Mouse (Mus musculus) telencephalon, adult 2 months (tissue): Measurements from ENCODE around the gene Dennd6b.

Experiments
- DNase-seq: peaks from one replicate; pipeline ENCODE4 v3.0.0-alpha.2; 2011; ENCODE audit warnings: low read depth, low spot score

The Dennd6b gene

GRCm38 (mm10) chr15:89181561-89182270, 14.6 kb downstream of the Dennd6b start:
- no peak for DNase-seq

- peak; percentile 60 for DNase-seq
These were observed 15.6 kb downstream of the Dennd6b start, which contains the start of gene Plxnb2 for GRCm38 (mm10) chr15:89180571-89181229. Plxnb2 (minus strand) TSS chr15:89180788.

DNA sequence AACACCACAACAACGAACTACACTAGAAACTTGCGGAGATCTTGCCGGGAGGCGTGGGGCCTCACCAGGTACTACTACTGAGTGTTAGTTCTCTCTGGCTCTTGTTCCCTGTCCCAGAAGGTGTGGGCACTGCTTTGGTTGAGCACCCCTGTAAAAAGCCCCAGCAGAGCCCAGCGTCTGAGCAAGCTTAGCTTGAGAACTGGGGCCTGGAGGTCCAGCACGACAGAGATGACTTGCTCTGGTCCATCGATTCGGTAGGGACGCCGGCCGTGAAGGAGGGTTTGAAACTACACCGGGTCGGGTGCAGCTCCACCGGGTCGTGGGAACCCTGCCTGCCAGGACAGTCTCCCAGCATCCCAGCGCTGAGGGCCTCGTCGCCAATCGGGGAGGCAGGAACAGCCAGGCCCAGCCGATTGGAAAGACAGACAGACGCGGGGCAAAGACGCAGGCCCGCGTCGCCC, 16.2 kb downstream of the Dennd6b start:
- DNase-seq, result no peak

DNA sequence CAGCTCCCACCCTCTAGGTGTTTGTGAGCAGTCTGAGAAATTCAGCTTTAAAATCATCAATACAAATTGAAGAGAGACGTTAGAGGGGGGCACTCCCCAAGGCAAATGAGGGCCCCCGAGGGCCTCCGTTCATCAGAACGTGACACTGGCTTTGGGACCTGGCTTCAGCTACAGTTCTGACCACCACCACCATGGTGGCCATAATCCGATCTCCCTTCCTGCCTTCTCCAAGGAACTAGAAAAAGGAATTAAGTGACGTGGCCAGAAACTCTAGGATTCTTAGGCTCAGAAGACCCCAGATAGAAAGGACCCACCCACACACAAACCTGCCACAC, 16.7 kb downstream of the Dennd6b start:
- no peak for DNase-seq

- no peak for DNase-seq
These were observed 17.2 kb downstream of the Dennd6b start for GRCm38 (mm10) chr15:89178954-89179629.

GRCm38 (mm10) chr15:89178260-89178860, 17.9 kb downstream of the Dennd6b start:
- DNase-seq, result no peak

GRCm38 (mm10) chr15:89177576-89178259, 18.6 kb downstream of the Dennd6b start:
- DNase-seq, result no peak

GRCm38 (mm10) chr15:89177121-89177520, 19.2 kb downstream of the Dennd6b start:
- no peak for DNase-seq

DNA sequence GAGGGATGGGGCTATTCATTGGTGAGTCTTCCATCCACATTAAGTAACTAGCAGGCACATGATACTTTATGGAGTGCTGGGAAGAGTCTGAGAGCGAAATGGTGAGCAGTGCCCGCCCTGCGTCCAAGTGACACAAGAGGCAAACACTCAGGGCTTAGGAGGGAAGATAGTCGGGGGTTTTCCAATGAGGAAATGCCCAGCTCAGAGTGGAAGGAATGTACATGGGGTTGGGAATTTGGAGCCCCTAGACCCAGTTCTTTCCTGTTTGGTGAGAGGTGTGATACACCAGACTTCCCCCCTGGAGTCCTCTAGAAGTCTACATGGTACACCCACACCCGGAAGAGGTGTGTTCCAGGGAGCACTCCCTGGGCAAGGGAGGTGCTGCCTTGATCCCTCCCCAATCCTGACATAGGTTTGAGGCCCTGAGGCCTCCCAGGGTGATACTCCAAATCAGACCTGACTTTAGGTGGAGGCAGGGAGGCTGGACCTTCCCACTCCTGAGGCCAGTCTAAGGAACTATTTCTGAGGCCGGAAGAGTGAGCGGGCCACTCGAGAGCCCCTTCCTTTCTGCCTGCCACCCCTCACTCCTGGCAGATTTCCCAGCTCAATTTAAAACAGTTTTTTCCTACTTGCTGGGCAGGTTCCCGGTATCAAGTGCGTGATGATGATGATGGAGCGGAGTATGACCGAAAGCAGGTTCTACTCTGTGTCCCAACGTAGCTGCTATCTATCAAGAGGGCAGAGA, 20.7 kb downstream of the Dennd6b start:
- DNase-seq, result no peak

DNA sequence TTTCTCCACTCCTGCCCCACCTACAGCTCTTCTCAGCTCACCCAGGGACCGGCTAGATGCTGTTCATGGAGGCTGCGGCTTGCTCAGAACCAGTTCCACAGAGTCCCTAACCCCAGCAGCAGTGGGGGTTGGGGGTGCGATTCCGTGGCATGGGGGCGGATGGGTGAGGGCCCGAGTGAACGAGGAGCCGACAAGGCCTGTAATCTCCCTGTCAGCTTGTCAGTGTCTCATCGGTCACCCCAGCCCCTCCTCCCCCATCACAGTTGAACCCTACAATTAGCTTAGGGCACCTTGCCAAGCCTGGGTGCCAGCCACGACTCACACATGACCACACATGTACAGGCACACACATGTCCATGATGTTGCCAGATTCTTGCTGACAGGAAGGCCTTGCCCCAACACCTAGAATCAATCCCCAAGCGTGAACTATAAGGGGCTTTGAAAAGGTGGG, 21.4 kb downstream of the Dennd6b start:
- DNase-seq, result no peak

DNA sequence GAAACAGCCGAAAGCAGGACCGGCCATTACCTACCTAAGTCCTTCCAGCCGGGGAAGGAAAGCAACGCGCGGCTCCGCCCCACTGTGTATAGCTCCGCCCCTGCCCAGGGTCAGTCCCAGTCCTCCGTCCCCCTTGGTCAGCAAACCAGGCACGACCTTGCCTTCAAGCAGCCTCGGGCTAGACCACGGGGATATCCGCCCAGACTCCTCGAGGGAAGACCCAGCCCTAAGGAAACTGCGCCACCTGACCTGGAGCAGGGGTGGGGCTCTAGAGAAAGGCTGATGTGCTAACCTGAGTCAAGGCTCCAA, 22.4 kb downstream of the Dennd6b start:
- no peak for DNase-seq

GRCm38 (mm10) chr15:89173024-89173905, 23.0 kb downstream of the Dennd6b start:
- DNase-seq, result no peak

GRCm38 (mm10) chr15:89172276-89172935, 23.9 kb downstream of the Dennd6b start:
- DNase-seq, result no peak

- no peak for DNase-seq
These were observed 24.7 kb downstream of the Dennd6b start for GRCm38 (mm10) chr15:89171526-89172051.

- no peak for DNase-seq
These were observed 26.2 kb downstream of the Dennd6b start for GRCm38 (mm10) chr15:89170102-89170501.

DNA sequence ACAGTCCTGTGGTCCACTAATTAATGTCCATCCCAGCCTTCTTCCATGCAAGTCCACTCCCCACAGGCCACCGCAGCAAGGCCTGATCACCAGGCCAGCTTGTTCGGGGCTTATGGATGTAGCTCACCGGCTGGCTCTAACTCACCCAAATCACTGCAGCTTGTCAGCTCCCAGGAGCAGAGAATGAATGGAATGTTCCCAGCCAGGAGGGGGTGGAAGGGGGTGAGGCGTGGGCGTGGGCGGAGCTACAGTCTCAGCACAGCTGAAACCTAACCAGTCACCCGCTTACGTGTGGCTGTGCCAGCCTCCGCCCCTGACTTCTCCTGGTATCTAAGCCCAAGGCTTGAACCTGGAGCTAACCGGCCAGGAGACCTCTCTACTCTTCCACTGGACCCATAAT, 26.9 kb downstream of the Dennd6b start:
- DNase-seq, result peak; percentile 76

GRCm38 (mm10) chr15:89168922-89169321, 27.4 kb downstream of the Dennd6b start:
- DNase-seq, result no peak

DNA sequence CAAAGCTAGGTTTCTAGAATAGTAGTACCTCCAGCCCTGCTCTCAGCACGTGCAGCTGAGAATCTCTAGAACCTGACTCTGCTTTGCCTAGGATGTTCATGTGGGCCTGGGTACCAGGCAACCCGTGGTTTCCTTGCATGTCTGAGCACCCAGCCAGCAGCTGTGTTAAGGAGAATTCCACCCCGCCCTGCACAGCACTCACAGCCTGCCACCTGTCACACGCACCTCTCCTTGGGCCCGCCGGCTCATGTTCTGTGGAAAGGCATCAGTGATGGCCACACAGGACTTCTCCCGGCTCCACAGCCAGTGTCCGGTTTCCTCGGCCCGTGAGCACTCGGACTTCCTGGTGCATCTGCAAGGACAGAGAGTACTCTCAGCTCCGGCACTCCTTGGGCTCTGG, 30.8 kb downstream of the Dennd6b start:
- no peak for DNase-seq

DNA sequence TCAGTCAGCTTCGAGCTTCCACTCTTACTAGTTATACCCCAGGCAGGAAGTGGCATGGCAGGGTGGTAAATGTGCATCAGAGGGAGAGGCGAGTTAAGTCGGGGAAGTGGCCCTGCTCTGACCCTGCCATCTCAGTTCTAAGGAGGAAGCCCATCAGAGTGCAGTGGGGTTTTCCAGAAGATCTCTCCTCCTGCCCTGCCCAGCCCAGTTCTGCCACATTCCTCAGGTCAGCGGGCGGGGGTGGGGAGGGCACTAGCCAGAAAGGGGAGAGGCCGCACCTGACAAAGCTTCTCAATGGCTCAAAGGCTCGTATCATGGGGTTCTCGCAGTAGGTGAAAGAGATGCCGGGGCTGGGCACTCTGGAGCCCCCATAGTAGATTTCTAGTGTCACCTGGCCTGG, 34.9 kb downstream of the Dennd6b start:
- no peak for DNase-seq
